Mouse (Mus musculus): ENCODE results near the gene Rgl1. TPM values are rescaled to one million over a fixed set of nuclear protein-coding genes. Genes with fewer than 3 reads are reported as not detected.

The Rgl1 gene
- total and polyA plus RNA-seq, 2 experiments: 4.2 to 10.2 TPM

DNA sequence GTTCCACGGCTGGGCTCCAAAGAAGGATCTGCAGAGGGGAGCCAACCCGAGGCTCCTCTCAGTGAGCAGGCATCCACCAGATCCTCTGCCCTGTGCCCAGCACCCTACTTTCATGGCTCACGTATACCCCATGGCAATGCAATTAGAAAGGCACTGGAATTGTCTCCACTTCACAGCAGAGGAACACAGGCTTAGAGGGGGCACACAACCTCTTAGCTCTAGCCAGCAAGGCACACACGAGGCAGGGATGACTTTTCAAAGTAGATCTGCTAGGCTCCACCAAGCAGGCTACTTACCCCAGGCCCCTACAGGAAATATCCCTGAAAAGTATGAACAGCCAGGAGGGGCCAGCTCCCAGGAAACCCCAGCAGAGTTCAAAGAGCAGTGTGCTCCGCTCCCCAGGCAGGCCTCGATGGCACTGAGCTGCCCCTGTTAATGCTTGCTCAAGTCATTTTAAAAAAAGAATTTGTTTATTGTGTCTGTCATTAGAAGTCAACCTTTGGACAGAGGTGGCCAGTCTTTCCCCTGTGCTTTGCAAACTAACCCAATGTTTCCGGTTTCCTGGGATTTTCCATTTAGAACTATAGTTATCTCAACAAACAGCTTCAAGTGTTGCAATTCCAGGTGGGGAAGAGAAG, 151.3 kb downstream of the Rgl1 start:
- Histone ChIP-seq H3K79me2 (ENCODE audit: control insufficient read depth, insufficient read depth, low read length) (no peaks in the 10 kb centered on the region; the same call in 1 of the 2 replicates), H3K9ac (ENCODE audit: low read depth, low read length) (no peak overlapping the region), H3K4me3 (ENCODE audit: insufficient read depth, low read depth, low read length) (no peak overlapping the region), H3K27ac (replicated peaks; ENCODE audit: insufficient read depth, low read depth, low read length) (peak overlapping the region; percentile 63), H3K36me3 (ENCODE audit: control insufficient read depth, insufficient read depth, low read length) (peaks cover 3% of the 10 kb centered on the region; the same call in 1 of the 2 replicates), H3K4me1 (ENCODE audit: control insufficient read depth, insufficient read depth, low read length) (peaks cover 10% of the 10 kb centered on the region), H3K27me3 (ENCODE audit: control insufficient read depth, insufficient read depth, low read length) (no peaks in the 10 kb centered on the region)
- peak; percentile 52 for DNase-seq (ENCODE audit: extremely low read depth, low read depth, low spot score)
- TF ChIP-seq POLR2A (IDR thresholded peaks at IDR 0.05; ENCODE audit: extremely low read depth, insufficient read depth, low read length) (no peak), CTCF (IDR thresholded peaks at IDR 0.05; ENCODE audit: low read depth, low read length) (no peak)
- WGBS: 9% methylated on average over 7 of the region's 7 CpGs

GRCm38 (mm10) chr1:152613158-152613857, 152.8 kb downstream of the Rgl1 start:
- Histone ChIP-seq H3K27me3 (ENCODE audit: control insufficient read depth, insufficient read depth, low read length) (no peaks in the 10 kb centered on the region), H3K4me1 (ENCODE audit: control insufficient read depth, insufficient read depth, low read length) (peaks cover 10% of the 10 kb centered on the region), H3K27ac (replicated peaks; ENCODE audit: insufficient read depth, low read depth, low read length) (peak overlapping the region; percentile 65), H3K9ac (ENCODE audit: low read depth, low read length) (peak overlapping the region; percentile 47), H3K4me3 (ENCODE audit: insufficient read depth, low read depth, low read length) (no peak overlapping the region), H3K36me3 (ENCODE audit: control insufficient read depth, insufficient read depth, low read length) (no peaks in the 10 kb centered on the region), H3K79me2 (ENCODE audit: control insufficient read depth, insufficient read depth, low read length) (no peaks in the 10 kb centered on the region; the same call in 1 of the 2 replicates)
- TF ChIP-seq POLR2A (IDR thresholded peaks at IDR 0.05; ENCODE audit: extremely low read depth, insufficient read depth, low read length): no peak
- TF ChIP-seq CTCF (IDR thresholded peaks at IDR 0.05; ENCODE audit: low read depth, low read length): no peak
- 74% methylated on average over 16 of the region's 16 CpGs for WGBS
- DNase-seq (ENCODE audit: extremely low read depth, low read depth, low spot score): no peak

DNA sequence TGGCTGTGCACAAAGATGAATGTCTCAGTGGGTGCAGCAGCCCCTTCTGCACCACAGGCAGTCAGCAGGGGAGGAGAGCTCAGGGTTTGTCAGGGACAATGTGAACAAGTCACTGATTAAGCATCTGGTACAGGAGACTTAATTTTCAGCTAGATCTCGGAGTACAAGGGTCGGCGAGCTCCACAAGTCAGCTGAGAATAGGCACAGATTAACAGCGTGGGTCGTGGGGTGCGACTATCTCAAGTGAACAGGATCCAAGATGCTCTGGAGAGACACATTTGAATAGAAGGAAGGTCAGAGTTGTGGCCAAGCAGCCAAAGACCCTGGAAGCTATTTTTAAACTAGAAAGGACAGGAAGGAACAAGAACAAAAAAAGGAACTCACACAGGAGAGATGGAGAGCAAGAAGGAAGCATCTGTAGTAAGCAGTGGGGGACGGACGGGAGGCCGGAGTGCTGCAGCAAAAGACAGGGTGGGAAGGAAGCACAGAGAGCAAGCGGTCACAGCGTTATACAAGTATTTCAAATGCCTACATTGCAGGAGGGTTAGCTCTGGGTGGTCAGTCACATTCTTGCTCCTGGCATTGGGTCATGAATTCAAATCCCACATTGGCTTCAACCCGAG, 153.5 kb downstream of the Rgl1 start:
- peak; percentile 33 for DNase-seq (ENCODE audit: extremely low read depth, low read depth, low spot score)
- Histone ChIP-seq H3K4me1 (ENCODE audit: control insufficient read depth, insufficient read depth, low read length) (peaks cover 10% of the 10 kb centered on the region), H3K27ac (replicated peaks; ENCODE audit: insufficient read depth, low read depth, low read length) (peak overlapping the region; percentile 65), H3K36me3 (ENCODE audit: control insufficient read depth, insufficient read depth, low read length) (no peaks in the 10 kb centered on the region), H3K27me3 (ENCODE audit: control insufficient read depth, insufficient read depth, low read length) (no peaks in the 10 kb centered on the region), H3K9ac (ENCODE audit: low read depth, low read length) (0 out of 2 replicates have a peak overlapping the region, but pooled peaks have one; percentile 25), H3K4me3 (ENCODE audit: insufficient read depth, low read depth, low read length) (no peak overlapping the region), H3K79me2 (ENCODE audit: control insufficient read depth, insufficient read depth, low read length) (no peaks in the 10 kb centered on the region; the same call in 1 of the 2 replicates)
- TF ChIP-seq POLR2A (IDR thresholded peaks at IDR 0.05; ENCODE audit: extremely low read depth, insufficient read depth, low read length): no peak
- no peak for TF ChIP-seq CTCF (IDR thresholded peaks at IDR 0.05; ENCODE audit: low read depth, low read length)
- WGBS: 67% methylated on average over 12 of the region's 12 CpGs

GRCm38 (mm10) chr1:152609547-152609946, 156.6 kb downstream of the Rgl1 start:
- TF ChIP-seq CTCF (IDR thresholded peaks at IDR 0.05; ENCODE audit: low read depth, low read length): no peak
- no peak for TF ChIP-seq POLR2A (IDR thresholded peaks at IDR 0.05; ENCODE audit: extremely low read depth, insufficient read depth, low read length)
- no peak for DNase-seq (ENCODE audit: extremely low read depth, low read depth, low spot score)
- H3K4me3 ChIP-seq (ENCODE audit: insufficient read depth, low read depth, low read length): no peak overlapping the region
- no peak overlapping the region for H3K9ac ChIP-seq (ENCODE audit: low read depth, low read length)
- H3K27ac ChIP-seq (replicated peaks; ENCODE audit: insufficient read depth, low read depth, low read length): no peak overlapping the region
- WGBS: 43% methylated on average over 10 of the region's 10 CpGs
- H3K4me1 ChIP-seq (ENCODE audit: control insufficient read depth, insufficient read depth, low read length): peaks cover 6% of the 10 kb centered on the region
- H3K36me3 ChIP-seq (ENCODE audit: control insufficient read depth, insufficient read depth, low read length): no peaks in the 10 kb centered on the region
- no peaks in the 10 kb centered on the region; the same call in 1 of the 2 replicates for H3K79me2 ChIP-seq (ENCODE audit: control insufficient read depth, insufficient read depth, low read length)
- no peaks in the 10 kb centered on the region for H3K27me3 ChIP-seq (ENCODE audit: control insufficient read depth, insufficient read depth, low read length)

GRCm38 (mm10) chr1:152609006-152609405, 157.1 kb downstream of the Rgl1 start:
- 53% methylated on average over 7 of the region's 7 CpGs for WGBS

More at GRCm38 (mm10) chr1:152609006-152609405, 157.1 kb downstream of the Rgl1 start:
- Histone ChIP-seq H3K79me2 (ENCODE audit: control insufficient read depth, insufficient read depth, low read length) (no peaks in the 10 kb centered on the region; the same call in 1 of the 2 replicates), H3K36me3 (ENCODE audit: control insufficient read depth, insufficient read depth, low read length) (no peaks in the 10 kb centered on the region), H3K9ac (ENCODE audit: low read depth, low read length) (no peak overlapping the region), H3K27me3 (ENCODE audit: control insufficient read depth, insufficient read depth, low read length) (no peaks in the 10 kb centered on the region), H3K4me3 (ENCODE audit: insufficient read depth, low read depth, low read length) (no peak overlapping the region), H3K4me1 (ENCODE audit: control insufficient read depth, insufficient read depth, low read length) (peaks cover 6% of the 10 kb centered on the region; the same call in 1 of the 2 replicates), H3K27ac (replicated peaks; ENCODE audit: insufficient read depth, low read depth, low read length) (no peak overlapping the region)
- DNase-seq (ENCODE audit: extremely low read depth, low read depth, low spot score): no peak
- TF ChIP-seq POLR2A (IDR thresholded peaks at IDR 0.05; ENCODE audit: extremely low read depth, insufficient read depth, low read length) (no peak), CTCF (IDR thresholded peaks at IDR 0.05; ENCODE audit: low read depth, low read length) (no peak)

Measured in liver, adult 2 months (tissue).